Mouse (Mus musculus) heart, postnatal 0 days (tissue): Measurements from ENCODE around the gene Hdac5.

Experiments
- CTCF ChIP-seq: IDR thresholded peaks from 2 replicates; pipeline ENCODE4 v1.5.1; 2016; ENCODE audit warnings: antibody characterized with exemption, control low read depth, low read depth
- EP300 ChIP-seq: IDR thresholded peaks from 2 replicates; pipeline ENCODE4 v1.6.1; 2016; ENCODE audit warnings: antibody characterized with exemption, low read depth

- TF ChIP-seq EP300, result no peak
- no peak for TF ChIP-seq CTCF
Measured at GRCm38 (mm10) chr11:102219247-102219993, 10.5 kb downstream of the Hdac5 start.
